Mouse (Mus musculus): ENCODE results near the gene Tnfaip1.
"Not testable (repeated sequence)": the region's sequence is repeated elsewhere in the genome, so short reads cannot be mapped to it uniquely, and the experiment has no call there.

DNA sequence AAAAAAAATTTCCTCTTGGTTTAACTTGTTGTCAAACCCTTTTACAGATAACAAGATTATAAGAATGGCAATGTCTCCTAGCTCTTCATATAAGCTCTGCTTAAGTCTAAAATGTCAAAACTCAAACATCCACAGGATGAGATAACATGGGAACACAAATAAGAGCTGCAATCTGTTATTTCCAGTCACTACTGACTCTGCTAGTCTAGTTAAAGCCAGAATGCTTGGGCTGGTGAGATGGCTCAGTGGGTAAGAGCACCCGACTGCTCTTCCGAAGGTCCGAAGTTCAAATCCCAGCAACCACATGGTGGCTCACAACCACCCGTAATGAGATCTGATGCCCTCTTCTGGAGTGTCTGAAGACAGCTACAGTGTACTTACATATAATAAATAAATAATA is 37.9 kb upstream of the Tnfaip1 start:
- TF ChIP-seq GATA1 (IDR thresholded peaks at IDR 0.05; ENCODE audit: borderline replicate concordance, low read length); FLI1 (IDR thresholded peaks at IDR 0.05; ENCODE audit: low read length): not testable (repeated sequence)
